Mouse (Mus musculus): ENCODE measurements around the gene Hoxb4. TPM values are rescaled to one million over a fixed set of nuclear protein-coding genes. Genes with fewer than 3 reads are reported as not detected.

Gene Hoxb4
- polyA plus RNA-seq, 1 experiment = 1.5 TPM

- no peak overlapping the region for H3K4me3 ChIP-seq (ENCODE audit: control insufficient read depth, insufficient read depth, low read length)
- 3% methylated on average over 22 of the region's 22 CpGs for WGBS
- no peaks in the 10 kb centered on the region for H3K36me3 ChIP-seq (ENCODE audit: control insufficient read depth, insufficient read depth, low read length)
- H3K4me1 ChIP-seq (replicated peaks; ENCODE audit: control insufficient read depth, insufficient read depth, low read length) = no peaks in the 10 kb centered on the region
- no peak overlapping the region for H3K27ac ChIP-seq (ENCODE audit: control insufficient read depth, insufficient read depth, low read length)
- TF ChIP-seq POLR2A (IDR thresholded peaks at IDR 0.05; ENCODE audit: control insufficient read depth, extremely low read depth, insufficient read depth, low read length, poor library complexity) = no peak
- no peak for TF ChIP-seq CTCF (IDR thresholded peaks at IDR 0.05; ENCODE audit: borderline replicate concordance, control insufficient read depth, extremely low read depth, insufficient read depth, low read length, poor library complexity)
- DNase-seq = no peak
- peaks cover 28% of the 10 kb centered on the region for H3K27me3 ChIP-seq (ENCODE audit: control insufficient read depth, insufficient read depth, low read length)
Observed at GRCm38 (mm10) chr11:96351831-96352230, 33.8 kb downstream of the Hoxb4 start.

- Histone ChIP-seq H3K4me1 (replicated peaks; ENCODE audit: control insufficient read depth, insufficient read depth, low read length) (no peaks in the 10 kb centered on the region), H3K4me3 (ENCODE audit: control insufficient read depth, insufficient read depth, low read length) (peak overlapping the region; percentile 15; the same call in 1 of the 2 replicates), H3K36me3 (ENCODE audit: control insufficient read depth, insufficient read depth, low read length) (no peaks in the 10 kb centered on the region), H3K27me3 (ENCODE audit: control insufficient read depth, insufficient read depth, low read length) (peaks cover 28% of the 10 kb centered on the region), H3K27ac (ENCODE audit: control insufficient read depth, insufficient read depth, low read length) (no peak overlapping the region)
- WGBS = 2% methylated on average over 75 of the region's 75 CpGs
- no peak for DNase-seq
- no peak for TF ChIP-seq CTCF (IDR thresholded peaks at IDR 0.05; ENCODE audit: borderline replicate concordance, control insufficient read depth, extremely low read depth, insufficient read depth, low read length, poor library complexity)
- TF ChIP-seq POLR2A (IDR thresholded peaks at IDR 0.05; ENCODE audit: control insufficient read depth, extremely low read depth, insufficient read depth, low read length, poor library complexity) = no peak
Observed at GRCm38 (mm10) chr11:96352691-96353521, 34.8 kb downstream of the Hoxb4 start.

GRCm38 (mm10) chr11:96353522-96353841, 35.4 kb downstream of the Hoxb4 start:
- 24% methylated on average over 14 of the region's 14 CpGs for WGBS
- no peak overlapping the region for H3K4me3 ChIP-seq (ENCODE audit: control insufficient read depth, insufficient read depth, low read length)

GRCm38 (mm10) chr11:96353939-96354338, 35.9 kb downstream of the Hoxb4 start:
- H3K27me3 ChIP-seq (ENCODE audit: control insufficient read depth, insufficient read depth, low read length) = peaks cover 25% of the 10 kb centered on the region
- H3K27ac ChIP-seq (ENCODE audit: control insufficient read depth, insufficient read depth, low read length) = no peak overlapping the region
- H3K4me3 ChIP-seq (ENCODE audit: control insufficient read depth, insufficient read depth, low read length) = no peak overlapping the region
- no peaks in the 10 kb centered on the region for H3K4me1 ChIP-seq (replicated peaks; ENCODE audit: control insufficient read depth, insufficient read depth, low read length)
- DNase-seq = no peak
- TF ChIP-seq CTCF (IDR thresholded peaks at IDR 0.05; ENCODE audit: borderline replicate concordance, control insufficient read depth, extremely low read depth, insufficient read depth, low read length, poor library complexity) (no peak), POLR2A (IDR thresholded peaks at IDR 0.05; ENCODE audit: control insufficient read depth, extremely low read depth, insufficient read depth, low read length, poor library complexity) (no peak)
- WGBS = 76% methylated on average over 8 of the region's 8 CpGs
- no peaks in the 10 kb centered on the region for H3K36me3 ChIP-seq (ENCODE audit: control insufficient read depth, insufficient read depth, low read length)

More at GRCm38 (mm10) chr11:96353522-96353841, 35.4 kb downstream of the Hoxb4 start:
- Histone ChIP-seq H3K4me1 (replicated peaks; ENCODE audit: control insufficient read depth, insufficient read depth, low read length) (no peaks in the 10 kb centered on the region), H3K27me3 (ENCODE audit: control insufficient read depth, insufficient read depth, low read length) (peaks cover 26% of the 10 kb centered on the region), H3K36me3 (ENCODE audit: control insufficient read depth, insufficient read depth, low read length) (no peaks in the 10 kb centered on the region), H3K27ac (ENCODE audit: control insufficient read depth, insufficient read depth, low read length) (no peak overlapping the region)
- no peak for DNase-seq
- no peak for TF ChIP-seq CTCF (IDR thresholded peaks at IDR 0.05; ENCODE audit: borderline replicate concordance, control insufficient read depth, extremely low read depth, insufficient read depth, low read length, poor library complexity)
- TF ChIP-seq POLR2A (IDR thresholded peaks at IDR 0.05; ENCODE audit: control insufficient read depth, extremely low read depth, insufficient read depth, low read length, poor library complexity) = no peak

- TF ChIP-seq CTCF (IDR thresholded peaks at IDR 0.05; ENCODE audit: borderline replicate concordance, control insufficient read depth, extremely low read depth, insufficient read depth, low read length, poor library complexity) = no peak
- no peak for TF ChIP-seq POLR2A (IDR thresholded peaks at IDR 0.05; ENCODE audit: control insufficient read depth, extremely low read depth, insufficient read depth, low read length, poor library complexity)
- 25% methylated on average over 25 of the region's 25 CpGs for WGBS
- H3K36me3 ChIP-seq (ENCODE audit: control insufficient read depth, insufficient read depth, low read length) = no peaks in the 10 kb centered on the region
- peaks cover 25% of the 10 kb centered on the region for H3K27me3 ChIP-seq (ENCODE audit: control insufficient read depth, insufficient read depth, low read length)
- DNase-seq = no peak
- H3K4me1 ChIP-seq (replicated peaks; ENCODE audit: control insufficient read depth, insufficient read depth, low read length) = no peaks in the 10 kb centered on the region
- no peak overlapping the region for H3K27ac ChIP-seq (ENCODE audit: control insufficient read depth, insufficient read depth, low read length)
- H3K4me3 ChIP-seq (ENCODE audit: control insufficient read depth, insufficient read depth, low read length) = no peak overlapping the region
Observed at GRCm38 (mm10) chr11:96354376-96354775, 36.3 kb downstream of the Hoxb4 start.

- 64% methylated on average over 9 of the region's 9 CpGs for WGBS
- H3K4me3 ChIP-seq (ENCODE audit: control insufficient read depth, insufficient read depth, low read length) = no peak overlapping the region
Observed at GRCm38 (mm10) chr11:96354801-96355311, 36.8 kb downstream of the Hoxb4 start.

More at GRCm38 (mm10) chr11:96354801-96355311, 36.8 kb downstream of the Hoxb4 start:
- no peaks in the 10 kb centered on the region for H3K4me1 ChIP-seq (replicated peaks; ENCODE audit: control insufficient read depth, insufficient read depth, low read length)
- DNase-seq = no peak
- H3K27me3 ChIP-seq (ENCODE audit: control insufficient read depth, insufficient read depth, low read length) = peaks cover 24% of the 10 kb centered on the region
- TF ChIP-seq POLR2A (IDR thresholded peaks at IDR 0.05; ENCODE audit: control insufficient read depth, extremely low read depth, insufficient read depth, low read length, poor library complexity) (no peak), CTCF (IDR thresholded peaks at IDR 0.05; ENCODE audit: borderline replicate concordance, control insufficient read depth, extremely low read depth, insufficient read depth, low read length, poor library complexity) (no peak)
- no peak overlapping the region for H3K27ac ChIP-seq (ENCODE audit: control insufficient read depth, insufficient read depth, low read length)
- H3K36me3 ChIP-seq (ENCODE audit: control insufficient read depth, insufficient read depth, low read length) = no peaks in the 10 kb centered on the region
